Mouse (Mus musculus) heart, postnatal 0 days (tissue): ENCODE results near the gene Bcl7c. TPM values are rescaled to one million over a fixed set of nuclear protein-coding genes. Genes with fewer than 3 reads are reported as not detected.

Experiments
- ATAC-seq: fragments of 200-750 bp; cut with Nextera tagmentation; 2 replicates; pipeline ENCODE4 v1.8.0; 2017; ENCODE audit warnings: low read depth, moderate number of reproducible peaks, moderate library complexity; ENCODE audit not compliant: insufficient read depth
- DNase-seq: peaks from one replicate; pipeline ENCODE4 v3.0.0-alpha.2; 2016; ENCODE audit warnings: low spot score
- H3K27ac ChIP-seq: fragments of 300-500 bp; sonication (generic); 2 replicates; pipeline ENCODE4 v1.5.1; 2014; ENCODE audit warnings: low read depth, mild to moderate bottlenecking
- H3K27me3 ChIP-seq: fragments of 300-500 bp; sonication (generic); 2 replicates; pipeline ENCODE4 v1.6.1; 2014; ENCODE audit warnings: low read length, mixed read lengths; ENCODE audit not compliant: control insufficient read depth, insufficient read depth
- H3K36me3 ChIP-seq: fragments of 300-500 bp; sonication (generic); replicated peaks from 2 replicates; pipeline ENCODE4 v1.6.1; 2014; ENCODE audit warnings: low read length, mixed read lengths; ENCODE audit not compliant: control insufficient read depth, insufficient read depth
- H3K4me1 ChIP-seq: fragments of 300-500 bp; sonication (generic); 2 replicates; pipeline ENCODE4 v1.6.1; 2014; ENCODE audit warnings: antibody characterized with exemption; ENCODE audit not compliant: control insufficient read depth, insufficient read depth
- H3K4me2 ChIP-seq: fragments of 300-500 bp; sonication (generic); 2 replicates; pipeline ENCODE4 v1.6.1; 2014; ENCODE audit warnings: low read depth, mild to moderate bottlenecking, low read length, moderate library complexity
- H3K4me3 ChIP-seq: fragments of 300-500 bp; sonication (generic); 2 replicates; pipeline ENCODE4 v1.5.1; 2014; ENCODE audit warnings: low read depth, low read length
- H3K9ac ChIP-seq: fragments of 300-500 bp; sonication (generic); replicated peaks from 2 replicates; pipeline ENCODE4 v1.6.1; 2014; ENCODE audit warnings: low read depth, low read length, mixed read lengths
- H3K9me3 ChIP-seq: fragments of 300-500 bp; sonication (generic); replicated peaks from 2 replicates; pipeline ENCODE4 v1.6.1; 2016; ENCODE audit warnings: low read length; ENCODE audit not compliant: control insufficient read depth
- CTCF ChIP-seq: IDR thresholded peaks from 2 replicates; pipeline ENCODE4 v1.5.1; 2016; ENCODE audit warnings: antibody characterized with exemption, control low read depth, low read depth
- EP300 ChIP-seq: IDR thresholded peaks from 2 replicates; pipeline ENCODE4 v1.6.1; 2016; ENCODE audit warnings: antibody characterized with exemption, low read depth
- WGBS: fragments of 180-500 bp; shearing (Covaris S2); extraction: QIAGEN DNeasy Blood & Tissue Kit; methylation state at CpG from one replicate; pipeline ENCODE4 v1.1.7; 2014; 5-methylcytosine and 5-hydroxymethylcytosine counted together
- polyA plus RNA-seq: library from polyadenylated mRNA; unstranded; fragments of >200 nt; fragmentation: Nextera tagmentation; extraction: Ambion mirVana; gene quantifications from 2 replicates; pipeline ENCODE4 v1.2.1, GENCODE M21; 2015
- total RNA-seq: library from RNA; depleted of rRNA; stranded (reverse); fragments of >200 nt; gene quantifications from 2 replicates; pipeline ENCODE4 v1.2.3, GENCODE M21; 2014; ENCODE audit warnings: low replicate concordance; rRNA removed

Gene Bcl7c
- total RNA-seq, result 19.3 and 32.4 TPM in 2 replicates
- polyA plus RNA-seq, result 25.6 and 27.6 TPM in 2 replicates

DNA sequence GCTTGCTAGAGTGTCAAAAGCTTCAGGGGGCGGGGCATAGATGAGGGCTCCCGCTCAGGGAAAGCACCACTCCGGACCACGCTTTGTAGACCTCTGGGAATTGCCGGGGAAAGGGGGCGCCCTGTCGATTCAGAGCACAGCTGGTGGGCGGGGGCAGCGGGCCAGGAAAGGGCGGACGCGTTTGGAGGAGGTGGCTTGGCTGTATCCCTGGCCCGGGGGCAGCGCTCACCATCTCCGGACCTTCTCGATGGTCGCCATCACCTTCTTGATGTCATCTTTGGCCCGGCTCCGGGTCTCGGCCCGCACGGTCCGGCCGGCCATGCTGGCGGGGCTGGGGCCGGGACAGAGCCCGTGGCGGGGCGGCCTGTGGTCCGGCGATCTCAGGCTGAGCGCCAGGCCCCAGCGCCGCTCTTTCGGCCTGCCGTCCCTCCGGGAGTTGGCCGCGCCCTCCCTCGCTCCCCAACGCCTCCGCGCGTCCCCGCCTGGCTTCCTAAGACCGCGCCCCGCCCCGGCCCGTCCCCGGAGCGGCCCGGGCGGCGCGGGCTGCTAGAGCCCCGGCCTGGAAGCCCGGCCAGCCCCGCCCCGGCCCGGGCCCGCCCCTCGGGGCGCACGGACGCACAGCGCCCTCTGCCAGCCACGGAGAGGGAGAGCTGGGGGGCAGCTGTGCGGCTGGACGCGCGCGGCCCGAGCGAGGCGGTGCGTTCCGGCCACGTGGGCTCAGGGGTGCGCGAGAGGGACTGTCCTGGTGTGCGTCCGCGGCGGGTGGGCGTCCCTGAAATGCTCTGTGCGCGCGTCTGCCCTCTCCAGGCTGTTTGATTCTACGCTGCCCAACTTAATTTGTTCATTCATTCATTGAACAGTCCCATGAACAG, at the start of gene Bcl7c:
Bcl7c (minus strand) TSS at position 727 of the 872 bp plus-strand sequence.
- DNase-seq, result peak; percentile 97
- no peak for TF ChIP-seq EP300
- peak; percentile 61 for TF ChIP-seq CTCF
- no peaks in the 10 kb centered on the region for H3K27me3 ChIP-seq
- H3K27ac ChIP-seq, result peak within 1 kb of the TSS; percentile 96
- WGBS, result under 1% methylated on average over 55 of the region's 90 CpGs
- H3K4me3 ChIP-seq, result peak within 1 kb of the TSS; percentile 83
- peak; percentile 91 for ATAC-seq
- H3K9ac ChIP-seq, result peak within 1 kb of the TSS; percentile 78
- H3K36me3 ChIP-seq, result peaks cover 17% of the 10 kb centered on the region
- peak within 1 kb of the TSS; percentile 72 for H3K4me2 ChIP-seq
- peaks cover 19% of the 10 kb centered on the region for H3K4me1 ChIP-seq
- H3K9me3 ChIP-seq, result no peaks in the 10 kb centered on the region

- WGBS, result 90% methylated on average over 7 of the region's 7 CpGs
Measured at GRCm38 (mm10) chr7:127753741-127754140, 45.0 kb upstream of the Bcl7c start.

DNA sequence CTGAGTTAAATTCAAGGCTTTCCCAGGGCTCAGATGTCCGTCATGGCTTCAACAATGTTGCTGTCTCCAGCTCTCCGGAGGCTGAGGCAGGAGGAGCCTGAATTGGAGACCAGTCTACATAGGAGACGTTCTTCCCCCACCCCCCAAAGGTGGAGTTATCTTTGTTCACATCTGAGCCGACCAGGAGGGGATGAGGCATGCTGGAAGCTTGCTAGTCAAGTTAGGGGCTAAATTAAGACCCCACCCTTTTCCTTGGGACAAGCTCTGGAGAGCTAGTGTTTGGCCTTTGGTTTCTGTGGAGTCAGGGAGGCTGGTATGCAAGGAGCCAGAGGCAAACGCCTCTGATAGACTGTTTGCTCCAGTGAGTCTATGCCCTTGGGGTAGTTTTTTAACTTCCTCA, 44.4 kb upstream of the Bcl7c start:
- TF ChIP-seq EP300, result no peak
- no peaks in the 10 kb centered on the region for H3K9me3 ChIP-seq
- H3K27me3 ChIP-seq, result no peaks in the 10 kb centered on the region
- ATAC-seq, result no peak
- H3K4me1 ChIP-seq, result no peaks in the 10 kb centered on the region
- H3K4me3 ChIP-seq, result no peak overlapping the region
- H3K4me2 ChIP-seq, result no peak overlapping the region
- no peak overlapping the region for H3K27ac ChIP-seq
- H3K9ac ChIP-seq, result no peak overlapping the region
- 72% methylated on average over 5 of the region's 5 CpGs for WGBS
- no peak for DNase-seq
- H3K36me3 ChIP-seq, result peaks cover 85% of the 10 kb centered on the region

More at GRCm38 (mm10) chr7:127753741-127754140, 45.0 kb upstream of the Bcl7c start:
- Histone ChIP-seq H3K36me3 (peaks cover 80% of the 10 kb centered on the region), H3K27me3 (no peaks in the 10 kb centered on the region), H3K27ac (no peak overlapping the region), H3K9me3 (no peaks in the 10 kb centered on the region), H3K4me3 (no peak overlapping the region), H3K4me2 (no peak overlapping the region), H3K9ac (no peak overlapping the region), H3K4me1 (no peaks in the 10 kb centered on the region)
- TF ChIP-seq EP300 (no peak), CTCF (no peak)
- no peak for ATAC-seq
- no peak for DNase-seq

GRCm38 (mm10) chr7:127752069-127752468, 43.3 kb upstream of the Bcl7c start:
- Histone ChIP-seq H3K36me3 (peaks cover 79% of the 10 kb centered on the region), H3K9ac (no peak overlapping the region), H3K4me1 (0 out of 2 replicates have a peak, but pooled peaks cover 4% of the 10 kb centered on the region), H3K27me3 (no peaks in the 10 kb centered on the region), H3K27ac (no peak overlapping the region), H3K4me3 (no peak overlapping the region), H3K4me2 (no peak overlapping the region), H3K9me3 (no peaks in the 10 kb centered on the region)
- no peak for DNase-seq
- ATAC-seq, result no peak
- 95% methylated on average over 27 of the region's 27 CpGs for WGBS
- no peak for TF ChIP-seq CTCF
- TF ChIP-seq EP300, result no peak

- no peak overlapping the region for H3K9ac ChIP-seq
- DNase-seq (no peak), ATAC-seq (no peak)
- TF ChIP-seq CTCF (no peak), EP300 (no peak)
- no peaks in the 10 kb centered on the region for H3K27me3 ChIP-seq
- 95% methylated on average over 5 of the region's 5 CpGs for WGBS
- H3K27ac ChIP-seq, result no peak overlapping the region
- peaks cover 76% of the 10 kb centered on the region for H3K36me3 ChIP-seq
- H3K4me3 ChIP-seq, result no peak overlapping the region
- H3K9me3 ChIP-seq, result no peaks in the 10 kb centered on the region
- no peak overlapping the region for H3K4me2 ChIP-seq
- H3K4me1 ChIP-seq, result 0 out of 2 replicates have a peak, but pooled peaks cover 6% of the 10 kb centered on the region
Measured at GRCm38 (mm10) chr7:127751619-127752018, 42.9 kb upstream of the Bcl7c start.
